Comparison of ENCODE assay signal across 16 mouse cellular contexts in the genomic region with DNA sequence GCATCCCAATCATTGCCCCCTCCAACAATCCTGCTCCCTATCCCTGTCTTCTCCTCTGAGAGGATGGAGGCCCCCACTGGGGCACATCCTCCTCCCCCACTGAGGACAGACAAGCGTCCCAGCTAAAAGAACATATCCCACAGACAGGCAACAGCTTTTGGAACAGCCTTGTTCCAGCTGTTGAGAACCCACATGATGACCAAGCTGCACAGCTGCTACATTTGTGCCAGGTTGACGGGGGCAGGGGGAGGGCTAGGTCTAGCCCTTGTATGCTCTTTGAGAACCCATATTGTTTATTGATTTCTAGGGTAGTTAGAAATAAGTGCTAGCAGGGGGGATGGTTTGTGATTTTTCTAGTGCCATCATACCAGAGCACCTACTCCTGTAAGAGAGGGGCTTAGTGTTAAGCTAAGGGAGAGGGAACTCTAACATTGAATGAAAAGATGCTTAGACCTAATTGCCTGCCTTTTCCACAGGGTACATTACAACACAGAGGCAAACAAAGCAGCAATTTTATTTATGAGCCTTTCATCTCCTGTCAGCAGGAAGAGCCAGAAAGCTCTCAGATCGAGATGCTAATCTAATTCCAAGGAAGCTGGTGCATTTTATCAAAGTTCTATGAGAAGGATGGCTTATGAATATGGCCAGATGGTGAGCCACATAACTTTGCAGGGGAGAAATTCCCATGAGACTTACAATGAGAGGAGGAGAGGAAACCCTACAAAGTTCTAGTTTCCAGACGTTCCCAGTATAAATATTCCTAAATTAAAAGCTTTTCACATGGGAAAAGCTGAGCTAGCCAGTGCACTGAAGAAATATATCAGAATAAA.
DNase-seq lines count a peak whose midpoint lies in the region; ATAC-seq and TF ChIP-seq lines count a peak whose summit lies in the region.
"Had no signal": no experiment of that assay in that cellular context is flagged by ENCODE, and none has a peak within 500 bp of the region (broad histone marks: within the 10 kb centered on the region; RNA-seq: fewer than 3 reads in every experiment).

No protein-coding gene starts in this region.

- H3K4me2 ChIP-seq in hindbrain, embryonic 14.5 days (replicated peaks), result no peak overlapping the region
- H3K4me2 ChIP-seq in hindbrain, embryonic 12.5 days (replicated peaks), result no peak overlapping the region
- H3K4me2 ChIP-seq: embryonic facial prominence, embryonic 15.5 days; heart, embryonic 11.5 days; liver, embryonic 11.5 days; lung, embryonic 15.5 days had no signal

- no peak for TF ChIP-seq POLR2A in brain, embryonic 14.5 days (IDR thresholded peaks at IDR 0.05; ENCODE audit: borderline replicate concordance, extremely low read depth, insufficient read depth, insufficient read length, poor library complexity, severe bottlenecking)

- TF ChIP-seq CTCF in brain, embryonic 14.5 days (IDR thresholded peaks at IDR 0.05; ENCODE audit: borderline replicate concordance, extremely low read depth, insufficient read depth, insufficient read length), result no peak

- no peak overlapping the region for H3K27ac ChIP-seq in hindbrain, embryonic 14.5 days
- H3K27ac ChIP-seq in hindbrain, embryonic 12.5 days, result no peak overlapping the region
- H3K27ac ChIP-seq: embryonic facial prominence, embryonic 15.5 days; lung, embryonic 15.5 days had no signal

- no peaks in the 10 kb centered on the region for H3K27me3 ChIP-seq in hindbrain, embryonic 14.5 days (ENCODE audit: control insufficient read depth, insufficient read depth, low read length)
- H3K27me3 ChIP-seq in hindbrain, embryonic 12.5 days, result no peaks in the 10 kb centered on the region
- H3K27me3 ChIP-seq: embryonic facial prominence, embryonic 15.5 days; lung, embryonic 15.5 days had no signal

- WGBS in hindbrain, embryonic 14.5 days, result 43% methylated on average over 4 of the region's 4 CpGs
- 54% methylated on average over 4 of the region's 4 CpGs for WGBS in hindbrain, embryonic 12.5 days

- H3K4me1 ChIP-seq in hindbrain, embryonic 14.5 days (replicated peaks; ENCODE audit: control insufficient read depth, insufficient read depth, low read length), result no peaks in the 10 kb centered on the region
- H3K4me1 ChIP-seq in hindbrain, embryonic 12.5 days, result peaks cover 6% of the 10 kb centered on the region
- H3K4me1 ChIP-seq: embryonic facial prominence, embryonic 15.5 days; lung, embryonic 15.5 days had no signal

- no peak overlapping the region for H3K9ac ChIP-seq in hindbrain, embryonic 14.5 days
- no peak overlapping the region for H3K9ac ChIP-seq in hindbrain, embryonic 12.5 days
- H3K9ac ChIP-seq: embryonic facial prominence, embryonic 15.5 days; lung, embryonic 15.5 days had no signal

- no peaks in the 10 kb centered on the region for H3K36me3 ChIP-seq in hindbrain, embryonic 14.5 days (replicated peaks; ENCODE audit: control insufficient read depth, insufficient read depth)
- H3K36me3 ChIP-seq in hindbrain, embryonic 12.5 days, result no peaks in the 10 kb centered on the region
- H3K36me3 ChIP-seq: embryonic facial prominence, embryonic 15.5 days; lung, embryonic 15.5 days had no signal

- DNase-seq in hindbrain, embryonic 14.5 days (ENCODE audit: low spot score), result no peak
- DNase-seq in left cerebral cortex, adult 11 months (ENCODE audit: low spot score), result peak; percentile 9
- DNase-seq in left cerebral cortex, adult 8-10 months (ENCODE audit: low spot score in 2 of 2), result no peak
- peak; percentile 52 for DNase-seq in brain, embryonic 14.5 days (ENCODE audit: low read depth)
- DNase-seq in layer of hippocampus, adult 9-11 months, result peak; percentile 31
- no peak for DNase-seq in cerebellum, adult 9-11 months
- DNase-seq: cerebellum, adult 11-12 months; gastrocnemius, postnatal 36 days; kidney, postnatal 14 days; right cerebral cortex, postnatal 4 days had no signal

- peak; percentile 46; the same call in 1 of the 2 replicates for ATAC-seq in hindbrain, embryonic 14.5 days (ENCODE audit: low FRiP score)
- ATAC-seq in hindbrain, embryonic 12.5 days (ENCODE audit: low FRiP score), result no peak
- ATAC-seq: intestine, embryonic 16.5 days had no signal

- H3K4me3 ChIP-seq in hindbrain, embryonic 14.5 days (replicated peaks; ENCODE audit: low read length), result no peak overlapping the region
- H3K4me3 ChIP-seq in hindbrain, embryonic 12.5 days, result no peak overlapping the region
- H3K4me3 ChIP-seq: embryonic facial prominence, embryonic 15.5 days; lung, embryonic 15.5 days had no signal

- no peaks in the 10 kb centered on the region for H3K9me3 ChIP-seq in hindbrain, embryonic 14.5 days (ENCODE audit: control insufficient read depth, low read length)
- H3K9me3 ChIP-seq in hindbrain, embryonic 12.5 days (replicated peaks), result no peaks in the 10 kb centered on the region
- H3K9me3 ChIP-seq: embryonic facial prominence, embryonic 15.5 days; lung, embryonic 15.5 days had no signal

Comparison
In these comparisons a context has a peak if more than half of its experiments do, and no peak if none do; other contexts are left out.
1. DNase-seq: peak in left cerebral cortex, adult 11 months (single experiment), brain, embryonic 14.5 days (single experiment) and layer of hippocampus, adult 9-11 months (single experiment); none in hindbrain, embryonic 14.5 days (single experiment), left cerebral cortex, adult 8-10 months (0 of 2) and cerebellum, adult 9-11 months (single experiment).